Mouse (Mus musculus) WW6 (cell line): Measurements from ENCODE around the gene Trim65.

Experiments
- DNase-seq: peaks from one replicate; pipeline ENCODE4 v3.0.0-alpha.2; 2013; ENCODE audit warnings: low read depth, low spot score

Gene Trim65

GRCm38 (mm10) chr11:116088741-116089394, 42.1 kb downstream of the Trim65 start:
- DNase-seq: no peak

- DNase-seq: no peak
These were observed 42.7 kb downstream of the Trim65 start for GRCm38 (mm10) chr11:116088188-116088587.

DNA sequence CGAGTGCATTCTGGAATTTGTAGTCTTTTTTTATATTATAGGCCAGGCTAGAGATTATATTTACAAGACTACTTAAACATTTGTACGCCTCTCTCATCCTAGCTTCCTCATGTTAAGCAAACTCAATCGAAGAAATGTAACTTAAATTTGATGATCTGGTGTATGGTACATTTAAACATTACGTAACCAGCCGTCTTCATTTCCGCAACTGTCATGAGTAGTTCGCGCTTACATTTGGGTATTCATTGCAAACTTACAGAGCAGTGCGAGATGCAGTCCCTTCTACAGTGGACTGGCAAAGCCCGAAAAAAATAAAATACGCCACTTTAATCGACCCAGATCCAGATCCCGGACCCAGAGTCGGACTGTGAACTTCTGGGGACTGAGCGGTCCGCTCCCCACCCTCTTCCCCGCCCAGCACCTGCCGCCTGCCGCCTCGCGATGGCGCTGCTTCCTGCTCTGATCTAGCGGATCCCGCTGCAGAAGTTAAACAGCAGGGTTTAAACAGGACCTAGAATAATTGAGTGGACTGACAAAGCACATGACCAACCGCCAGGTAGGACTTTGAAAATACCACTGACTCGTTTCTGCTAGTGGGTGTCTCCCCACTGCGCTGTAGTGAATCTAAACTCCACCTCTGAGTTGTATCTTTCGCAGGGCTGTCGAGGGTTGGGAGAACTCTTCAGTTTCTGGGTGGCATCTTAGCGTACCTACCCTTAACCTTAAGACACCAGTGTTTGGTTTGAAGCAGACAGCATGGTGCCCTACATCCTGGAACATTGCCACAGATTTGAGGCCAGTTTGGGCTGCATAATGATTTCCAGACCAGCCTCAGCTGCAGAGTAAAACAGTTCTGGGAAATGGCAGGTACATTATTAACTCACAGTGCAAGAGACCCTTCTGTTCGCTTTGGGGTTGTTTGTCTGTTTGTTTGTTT, 43.5 kb downstream of the Trim65 start:
- DNase-seq: peak; percentile 80

DNA sequence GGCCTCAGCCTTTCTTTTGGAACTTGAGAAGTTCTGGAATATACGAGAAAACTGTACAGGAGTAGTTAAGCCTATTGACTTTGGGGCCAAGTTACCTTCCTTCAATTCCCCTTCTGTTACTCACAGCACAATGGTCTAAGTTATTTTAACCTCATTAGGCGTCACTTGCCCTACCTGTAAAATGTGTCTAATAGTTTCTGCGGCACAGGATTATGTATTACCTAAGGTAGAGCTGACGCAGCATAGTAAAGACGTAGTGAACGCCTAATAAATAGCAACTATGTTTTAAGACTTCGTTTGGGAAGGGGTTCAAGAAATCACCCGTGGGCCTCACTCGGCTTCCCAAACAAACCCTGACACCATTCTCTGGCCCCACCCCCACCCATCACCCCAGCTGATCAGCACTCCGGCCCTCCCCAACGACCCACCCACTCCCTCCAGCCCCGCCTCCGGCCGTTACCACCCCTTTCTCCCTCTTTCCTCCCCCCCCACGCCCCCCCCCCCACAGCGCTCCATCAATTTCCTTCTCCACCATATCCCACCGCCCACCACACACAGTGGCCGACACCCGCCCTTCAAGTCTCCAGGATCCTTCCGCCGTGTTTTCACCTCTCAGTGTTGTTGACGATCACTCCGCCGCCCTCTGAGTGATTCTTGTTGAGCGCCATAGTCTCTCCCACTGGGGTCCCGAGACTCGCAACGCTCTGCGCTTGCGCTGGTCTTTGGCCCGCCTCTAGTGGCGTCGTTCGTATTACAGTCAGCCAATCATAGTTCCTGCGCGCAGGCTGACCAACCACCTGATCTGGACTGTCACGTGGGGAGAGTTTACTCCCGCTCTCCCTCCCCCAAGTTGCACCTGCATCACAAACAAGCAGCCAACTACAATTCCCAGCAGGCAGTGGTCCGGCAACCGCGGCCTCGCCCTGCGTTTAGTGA, 44.4 kb downstream of the Trim65 start, which contains the start of gene Wbp2:
Wbp2 (minus strand) TSS at position 738 of the 936 bp plus-strand sequence.
- peak; percentile 100 for DNase-seq

DNA sequence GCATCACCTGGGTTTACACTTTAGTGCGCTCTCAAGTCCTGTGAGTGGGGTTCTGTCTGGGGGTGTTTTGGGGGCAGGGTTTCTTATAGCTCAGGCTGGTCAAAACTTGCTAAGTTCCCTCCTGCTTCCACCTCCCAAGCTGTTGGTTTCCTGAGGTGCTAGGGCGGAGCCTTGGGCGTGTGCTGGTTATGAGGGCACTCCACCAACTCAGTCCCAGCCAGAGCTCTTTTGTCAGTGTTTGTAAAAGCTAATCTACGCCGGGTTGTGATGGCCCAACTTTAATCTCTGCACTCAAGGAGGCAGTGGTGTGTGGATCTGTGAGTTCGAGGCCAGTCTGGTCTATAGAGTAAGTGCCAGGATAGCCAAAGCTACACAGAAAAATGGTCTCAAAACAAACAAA, 46.8 kb downstream of the Trim65 start:
- no peak for DNase-seq

DNA sequence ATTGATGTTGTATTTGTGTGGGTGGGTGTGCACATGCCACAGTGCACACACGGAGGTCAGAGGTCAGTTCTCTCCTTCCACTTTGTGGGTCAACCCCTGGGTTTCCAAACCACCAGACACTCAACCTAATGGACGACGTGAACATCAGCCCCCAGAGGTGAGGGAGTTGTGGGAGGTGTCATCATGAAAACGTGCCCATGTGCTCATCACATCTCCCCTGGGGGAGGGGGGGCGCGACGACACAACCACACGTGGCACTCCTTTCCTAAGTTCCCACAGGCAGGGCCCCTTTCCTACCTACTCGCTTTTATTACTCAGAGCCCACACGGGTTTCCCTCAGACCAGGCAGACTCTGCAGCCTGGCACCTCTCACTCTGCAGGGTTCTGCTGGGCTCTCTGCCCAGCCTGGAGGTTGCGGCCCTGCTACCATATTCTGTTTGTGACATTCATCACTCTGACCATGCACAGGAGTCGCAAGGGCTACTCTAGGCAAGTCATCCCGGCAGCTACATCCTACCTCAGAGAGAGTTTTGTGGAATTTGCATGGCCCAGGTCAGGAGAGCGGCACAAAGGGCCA, 47.7 kb downstream of the Trim65 start:
- no peak for DNase-seq

GRCm38 (mm10) chr11:116081081-116081480, 49.8 kb downstream of the Trim65 start:
- DNase-seq: no peak

- DNase-seq: no peak
These were observed 51.4 kb downstream of the Trim65 start for GRCm38 (mm10) chr11:116079511-116079910.

- DNase-seq: no peak
These were observed 52.1 kb downstream of the Trim65 start for GRCm38 (mm10) chr11:116078676-116079320.

DNA sequence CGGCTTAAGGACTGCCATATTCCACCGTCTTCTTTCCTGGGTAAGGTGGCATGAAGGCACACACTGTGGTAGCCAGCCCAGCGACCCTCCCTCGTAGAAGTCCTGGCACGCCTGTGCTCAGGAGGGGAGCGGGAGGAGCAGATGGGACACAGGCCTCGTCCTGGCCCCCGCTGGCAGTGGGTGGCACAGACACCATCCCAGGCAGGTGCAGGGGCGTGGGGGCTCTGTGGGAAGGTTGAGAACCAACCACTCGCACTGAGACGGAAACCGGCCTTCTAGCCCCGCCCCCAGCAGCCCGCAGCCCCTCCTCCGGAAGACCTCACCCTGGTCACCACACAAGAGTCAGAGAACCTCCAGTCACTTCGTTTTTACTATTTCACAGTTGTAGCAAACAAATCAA, 52.7 kb downstream of the Trim65 start:
- no peak for DNase-seq

- no peak for DNase-seq
These were observed 53.3 kb downstream of the Trim65 start, which contains the start of gene Unc13d for GRCm38 (mm10) chr11:116077446-116078204. TSS of gene Unc13d (minus strand) at chr11:116077961.

GRCm38 (mm10) chr11:116076836-116077235, 54.1 kb downstream of the Trim65 start:
- DNase-seq: no peak

GRCm38 (mm10) chr11:116076266-116076540, 54.7 kb downstream of the Trim65 start:
- no peak for DNase-seq

DNA sequence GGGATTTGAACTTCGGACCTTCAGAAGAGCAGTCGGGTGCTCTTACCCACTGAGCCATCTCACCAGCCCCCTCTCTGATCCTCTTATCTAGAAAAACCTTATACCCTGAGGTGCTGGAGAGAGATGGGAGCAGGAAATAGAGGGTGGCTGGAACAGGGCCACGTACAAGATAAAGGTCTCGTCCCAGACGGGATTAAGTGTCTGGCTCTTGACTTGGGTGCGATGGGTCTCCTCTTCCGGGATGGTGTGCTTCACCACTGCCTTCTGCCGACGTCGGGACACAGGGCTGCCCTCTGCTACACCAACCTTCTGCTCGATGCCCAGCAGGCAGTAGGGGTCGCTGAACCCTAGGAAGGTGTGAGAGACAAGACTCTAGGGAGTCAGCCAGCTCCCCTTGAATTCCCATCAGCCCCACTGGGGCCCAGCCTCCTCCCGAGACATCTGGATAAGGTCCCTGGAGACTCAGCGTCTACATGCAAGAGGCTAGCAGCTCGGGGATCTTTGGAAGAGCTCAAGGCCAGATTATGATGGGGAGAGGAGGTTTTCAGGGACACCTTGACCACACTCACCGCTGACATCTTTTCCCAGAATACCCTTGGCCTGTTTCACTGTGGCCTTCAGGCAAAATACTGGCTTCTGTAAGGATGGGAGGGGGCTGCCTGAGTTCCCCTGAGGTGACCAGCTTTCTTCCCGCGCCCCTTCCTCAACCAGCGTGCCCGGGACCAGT, 55.2 kb downstream of the Trim65 start:
- DNase-seq: no peak

DNA sequence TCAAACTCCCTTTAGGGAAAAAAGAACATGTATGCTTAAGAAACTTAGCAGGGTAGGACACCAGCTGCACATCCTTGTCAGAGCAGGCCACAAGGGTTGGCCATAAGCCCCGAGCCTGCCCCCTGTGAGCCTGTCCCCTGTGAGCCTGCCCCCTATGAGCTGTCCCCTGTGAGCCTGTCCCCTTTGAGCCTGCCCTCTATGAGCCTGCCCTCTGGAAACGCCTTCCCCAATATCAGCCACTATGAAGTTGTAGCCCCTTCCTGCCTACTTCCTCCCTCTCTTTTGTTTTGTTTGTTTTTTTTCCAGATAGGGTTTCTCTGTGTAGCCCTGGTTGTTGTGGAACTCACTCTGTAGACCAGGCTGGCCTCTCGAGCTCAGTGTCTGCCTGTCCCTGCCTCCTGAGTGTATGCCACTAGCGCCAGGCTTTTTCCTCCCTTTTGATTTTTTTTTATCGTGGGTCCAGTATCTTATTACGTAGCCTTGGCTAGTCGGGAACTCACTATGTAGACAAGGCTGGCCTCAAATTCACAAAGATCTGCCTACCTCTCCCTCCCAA, 56.4 kb downstream of the Trim65 start:
- DNase-seq: no peak

- no peak for DNase-seq
These were observed 58.3 kb downstream of the Trim65 start for GRCm38 (mm10) chr11:116072608-116073007.
